Mouse (Mus musculus) cerebellum, postnatal 36 days (tissue): ENCODE measurements around the gene Spic.
A peak's percentile ranks its signal among the peaks of the same experiment; 100 is the strongest.
"Not testable (repeated sequence)": the region's sequence is repeated elsewhere in the genome, so short reads cannot be mapped to it uniquely, and the experiment has no call there.

ENCODE experiments used
- DNase-seq, 2 experiments: peaks; one replicate each; pipeline ENCODE4 v3.0.0; 2021 to 2022; ENCODE audit warnings: mixed read lengths in 2 of 2

Gene Spic

GRCm38 (mm10) chr10:88684925-88685324, at the start of gene Spic:
TSS of gene Spic (minus strand) at chr10:88685015.
- DNase-seq = no peak

GRCm38 (mm10) chr10:88732309-88732622, 47.5 kb upstream of the Spic start:
- no peak for DNase-seq

GRCm38 (mm10) chr10:88731496-88732308, 46.9 kb upstream of the Spic start:
- no peak for DNase-seq

- DNase-seq = peak; percentile 94 to 95
These were observed 46.0 kb upstream of the Spic start, which contains the start of gene Arl1 for GRCm38 (mm10) chr10:88730571-88731495. TSS of gene Arl1 (plus strand) at chr10:88730858.

GRCm38 (mm10) chr10:88728166-88728565, 43.4 kb upstream of the Spic start:
- DNase-seq = no peak

GRCm38 (mm10) chr10:88727128-88727527, 42.3 kb upstream of the Spic start:
- DNase-seq = peak in 1 of 2 experiments; percentile 18

GRCm38 (mm10) chr10:88725343-88725742, 40.5 kb upstream of the Spic start:
- DNase-seq = no peak

- no peak for DNase-seq
These were observed 34.8 kb upstream of the Spic start for GRCm38 (mm10) chr10:88719618-88720017.

GRCm38 (mm10) chr10:88717756-88718025, 32.9 kb upstream of the Spic start:
- DNase-seq = no peak

- no peak for DNase-seq
These were observed 32.4 kb upstream of the Spic start for GRCm38 (mm10) chr10:88716986-88717755.

- no peak for DNase-seq
These were observed 30.8 kb upstream of the Spic start for GRCm38 (mm10) chr10:88715621-88716020.

GRCm38 (mm10) chr10:88714744-88715143, 29.9 kb upstream of the Spic start:
- no peak for DNase-seq

GRCm38 (mm10) chr10:88712359-88712758, 27.5 kb upstream of the Spic start:
- no peak for DNase-seq

- no peak for DNase-seq
These were observed 24.1 kb upstream of the Spic start for GRCm38 (mm10) chr10:88708671-88709523.

- no peak for DNase-seq
These were observed 16.1 kb upstream of the Spic start for GRCm38 (mm10) chr10:88700938-88701337.

GRCm38 (mm10) chr10:88682904-88683563, 1.8 kb downstream of the Spic start:
- DNase-seq = no peak

- no peak for DNase-seq
These were observed 12.0 kb downstream of the Spic start for GRCm38 (mm10) chr10:88672825-88673224.

GRCm38 (mm10) chr10:88672123-88672522, 12.7 kb downstream of the Spic start:
- no peak for DNase-seq

GRCm38 (mm10) chr10:88669719-88670118, 15.1 kb downstream of the Spic start:
- DNase-seq = no peak

- DNase-seq = not testable (repeated sequence)
These were observed 21.0 kb downstream of the Spic start for GRCm38 (mm10) chr10:88663856-88664255.

GRCm38 (mm10) chr10:88658918-88659317, 25.9 kb downstream of the Spic start:
- DNase-seq = no peak

GRCm38 (mm10) chr10:88645448-88645847, 39.4 kb downstream of the Spic start:
- no peak for DNase-seq
